In genomic region chr2:155380261-155381059, GRCm38 (mm10) we compare ENCODE assay signal across 8 mouse cellular contexts. TPM values are rescaled to one million over a fixed set of nuclear protein-coding genes. Genes with fewer than 3 reads are reported as not detected.
A peak's percentile ranks its signal among the peaks of the same experiment; 100 is the strongest.
DNase-seq lines count a peak whose midpoint lies in the region; ATAC-seq lines count a peak whose summit lies in the region.

Gene Trp53inp2 (plus strand): TSS chr2:155381059.

- no peak for ATAC-seq in intestine, embryonic 15.5 days
- no peak for ATAC-seq in limb, embryonic 12.5 days (ENCODE audit: insufficient number of reproducible peaks, insufficient read depth, low FRiP score, low TSS enrichment, low read depth)
- no peak for ATAC-seq in neural tube, embryonic 15.5 days (ENCODE audit: low FRiP score)

- WGBS in intestine, embryonic 15.5 days, result 50% methylated on average over 8 of the region's 8 CpGs
- 61% methylated on average over 8 of the region's 8 CpGs for WGBS in limb, embryonic 12.5 days
- WGBS in neural tube, embryonic 15.5 days, result 43% methylated on average over 8 of the region's 8 CpGs

- H3K4me1 ChIP-seq in intestine, embryonic 15.5 days (replicated peaks), result peaks cover 10% of the 10 kb centered on the region; the same call in 1 of the 2 replicates
- peaks cover 24% of the 10 kb centered on the region for H3K4me1 ChIP-seq in limb, embryonic 12.5 days (replicated peaks)
- H3K4me1 ChIP-seq in neural tube, embryonic 15.5 days, result peaks cover 42% of the 10 kb centered on the region

- peaks cover 5% of the 10 kb centered on the region; the same call in 1 of the 2 replicates for H3K27me3 ChIP-seq in intestine, embryonic 15.5 days (replicated peaks)
- peaks cover 20% of the 10 kb centered on the region for H3K27me3 ChIP-seq in limb, embryonic 12.5 days
- no peaks in the 10 kb centered on the region; the same call in 1 of the 2 replicates for H3K27me3 ChIP-seq in neural tube, embryonic 15.5 days (replicated peaks)

- peak within 1 kb of the TSS; percentile 79 for H3K9ac ChIP-seq in intestine, embryonic 15.5 days
- H3K9ac ChIP-seq in limb, embryonic 12.5 days (replicated peaks), result peak within 1 kb of the TSS; percentile 92
- H3K9ac ChIP-seq in neural tube, embryonic 15.5 days (replicated peaks), result peak within 1 kb of the TSS; percentile 97

- DNase-seq in cerebellum, adult 9-10 months, result peak; percentile 62
- no peak for DNase-seq in cerebellum, postnatal 36 days
- peak in 1 of 2 experiments; percentile 19 for DNase-seq in adrenal gland, postnatal 36 days
- DNase-seq in gastrocnemius, postnatal 14 days, result no peak
- no peak for DNase-seq in ovary, postnatal 36 days (ENCODE audit: low spot score)

- H3K36me3 ChIP-seq in intestine, embryonic 15.5 days, result no peaks in the 10 kb centered on the region
- peaks cover 3% of the 10 kb centered on the region; the same call in 1 of the 2 replicates for H3K36me3 ChIP-seq in limb, embryonic 12.5 days
- H3K36me3 ChIP-seq in neural tube, embryonic 15.5 days, result 0 out of 2 replicates have a peak, but pooled peaks cover under 1% of the 10 kb centered on the region

- peak within 1 kb of the TSS; percentile 89 for H3K4me2 ChIP-seq in intestine, embryonic 15.5 days (replicated peaks)
- H3K4me2 ChIP-seq in limb, embryonic 12.5 days, result peak within 1 kb of the TSS; percentile 85
- peak within 1 kb of the TSS; percentile 83 for H3K4me2 ChIP-seq in neural tube, embryonic 15.5 days

- H3K4me3 ChIP-seq in intestine, embryonic 15.5 days (replicated peaks), result peak within 1 kb of the TSS; percentile 96
- peak within 1 kb of the TSS; percentile 82 for H3K4me3 ChIP-seq in limb, embryonic 12.5 days (replicated peaks)
- peak within 1 kb of the TSS; percentile 74 for H3K4me3 ChIP-seq in neural tube, embryonic 15.5 days (replicated peaks)

- intact Hi-C loops in gastrocnemius, postnatal 14 days (cut with DNase I; ENCODE audit: low total_unique reads), result no loop called here

- H3K9me3 ChIP-seq in intestine, embryonic 15.5 days, result no peaks in the 10 kb centered on the region
- H3K9me3 ChIP-seq in limb, embryonic 12.5 days, result no peaks in the 10 kb centered on the region
- no peaks in the 10 kb centered on the region for H3K9me3 ChIP-seq in neural tube, embryonic 15.5 days (replicated peaks)

- peak within 1 kb of the TSS; percentile 96 for H3K27ac ChIP-seq in intestine, embryonic 15.5 days
- H3K27ac ChIP-seq in limb, embryonic 12.5 days, result peak within 1 kb of the TSS; percentile 96
- H3K27ac ChIP-seq in neural tube, embryonic 15.5 days (replicated peaks), result peak within 1 kb of the TSS; percentile 99

RNA-seq across cellular contexts. Expression of gene Trp53inp2, which starts in this region (rescaled TPM):
- total RNA-seq in adrenal gland, postnatal 36 days (2021), result 100 to 1,000 TPM; 283 to 299 TPM
- 100 to 1,000 TPM; 286 to 325 TPM for total RNA-seq in gastrocnemius, postnatal 14 days (2021)
- polyA plus RNA-seq in intestine, embryonic 15.5 days (2015; fragmentation: Nextera tagmentation; extraction: Ambion mirVana), result 18.4 and 19.1 TPM in 2 replicates
- 16.2 and 21.2 TPM in 2 replicates for polyA plus RNA-seq in limb, embryonic 12.5 days (2016; fragmentation: Nextera tagmentation; extraction: Ambion mirVana)
- 82.8 and 88.7 TPM in 2 replicates for polyA plus RNA-seq in neural tube, embryonic 15.5 days (2015; fragmentation: Nextera tagmentation; extraction: Ambion mirVana)
